Mouse (Mus musculus) lung, embryonic 16.5 days (tissue): Measurements from ENCODE around the gene Pde8a. TPM values are rescaled to one million over a fixed set of nuclear protein-coding genes. Genes with fewer than 3 reads are reported as not detected.

Experiments used
- ATAC-seq: fragments of 200-750 bp; cut with Nextera tagmentation; 2 replicates; pipeline ENCODE4 v1.8.0; 2017; ENCODE audit warnings: low read depth, mild to moderate bottlenecking, moderate library complexity
- H3K27ac ChIP-seq: fragments of 300-500 bp; sonication (generic); 2 replicates; pipeline ENCODE4 v1.5.1; 2014; ENCODE audit warnings: mild to moderate bottlenecking, control low read depth, low read length
- H3K27me3 ChIP-seq: fragments of 300-500 bp; sonication (generic); 2 replicates; pipeline ENCODE4 v1.6.1; 2014; ENCODE audit warnings: low read depth, low read length, mixed read lengths; ENCODE audit not compliant: control insufficient read depth, insufficient read depth
- H3K36me3 ChIP-seq: fragments of 300-500 bp; sonication (generic); 2 replicates; pipeline ENCODE4 v1.6.1; 2014; ENCODE audit warnings: low read length; ENCODE audit not compliant: control insufficient read depth, insufficient read depth
- H3K4me1 ChIP-seq: fragments of 300-500 bp; sonication (generic); replicated peaks from 2 replicates; pipeline ENCODE4 v1.6.1; 2014; ENCODE audit warnings: low read length, mixed read lengths; ENCODE audit not compliant: control insufficient read depth, insufficient read depth
- H3K4me2 ChIP-seq: fragments of 300-500 bp; sonication (generic); 2 replicates; pipeline ENCODE4 v1.6.1; 2014; ENCODE audit warnings: low read depth, low read length, control low read depth
- H3K4me3 ChIP-seq: fragments of 300-500 bp; sonication (generic); 2 replicates; pipeline ENCODE4 v1.5.1; 2014; ENCODE audit warnings: mild to moderate bottlenecking, low read length, control low read depth
- H3K9ac ChIP-seq: fragments of 300-500 bp; sonication (generic); 2 replicates; pipeline ENCODE4 v1.6.1; 2014; ENCODE audit warnings: low read length, control low read depth
- H3K9me3 ChIP-seq: fragments of 300-500 bp; sonication (generic); 2 replicates; pipeline ENCODE4 v1.6.1; 2016; ENCODE audit warnings: low read length; ENCODE audit not compliant: control insufficient read depth
- WGBS: fragments of 180-500 bp; shearing (Covaris S2); extraction: QIAGEN DNeasy Blood & Tissue Kit; methylation state at CpG from one replicate; pipeline ENCODE4 v1.1.7; 2014; 5-methylcytosine and 5-hydroxymethylcytosine counted together
- polyA plus RNA-seq: library from polyadenylated mRNA; unstranded; fragments of >200 nt; fragmentation: Nextera tagmentation; extraction: Ambion mirVana; gene quantifications from 2 replicates; pipeline ENCODE4 v1.2.1, GENCODE M21; 2015

The Pde8a gene
- polyA plus RNA-seq, 1 experiment from 2014 or later: 2.9 TPM

DNA sequence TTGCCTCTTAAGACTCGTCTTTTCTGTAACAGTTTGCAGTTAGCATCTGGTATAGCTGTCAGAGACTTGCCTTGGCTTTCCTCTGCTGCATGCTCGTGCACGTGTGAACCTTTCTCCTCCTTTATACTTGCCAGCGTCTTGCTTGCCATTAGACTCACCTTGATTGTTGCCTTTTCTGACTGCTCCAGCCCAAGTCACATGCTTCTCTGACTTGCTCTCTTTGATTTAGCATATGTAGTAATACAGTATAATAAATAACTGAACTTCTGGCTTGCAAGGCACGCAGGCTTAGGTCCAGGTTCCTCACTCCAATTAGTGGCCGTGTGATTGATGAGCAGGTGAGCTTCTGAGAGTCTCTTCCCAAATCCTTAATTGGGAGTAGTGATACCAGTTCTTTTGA lies 37.2 kb downstream of the Pde8a start:
- WGBS: 72% methylated on average over 6 of the region's 6 CpGs
- H3K9me3 ChIP-seq: no peaks in the 10 kb centered on the region
- H3K27ac ChIP-seq: no peak overlapping the region
- H3K36me3 ChIP-seq: no peaks in the 10 kb centered on the region
- H3K4me3 ChIP-seq: no peak overlapping the region
- no peak overlapping the region for H3K9ac ChIP-seq
- H3K4me2 ChIP-seq: no peak overlapping the region
- no peaks in the 10 kb centered on the region for H3K4me1 ChIP-seq
- no peaks in the 10 kb centered on the region for H3K27me3 ChIP-seq
- ATAC-seq: no peak

DNA sequence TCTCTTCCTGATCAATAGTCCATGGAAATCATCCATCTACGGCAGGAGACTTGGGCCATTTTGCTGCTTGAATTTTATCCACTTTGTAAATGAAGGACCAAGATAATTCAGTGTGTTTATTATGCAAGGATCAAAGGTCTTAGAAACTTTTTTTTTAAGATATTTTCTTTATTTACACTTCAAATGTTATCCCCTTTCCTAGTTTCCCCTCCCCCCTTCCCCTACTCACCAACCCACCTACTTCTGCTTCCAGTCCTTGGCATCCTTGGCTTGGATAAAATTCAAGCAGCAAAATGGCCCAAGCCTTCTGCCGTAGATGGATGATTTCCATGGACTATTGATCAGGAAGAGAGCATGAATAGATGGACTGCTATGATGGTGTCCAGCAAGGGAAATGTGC lies 38.1 kb downstream of the Pde8a start:
- H3K9me3 ChIP-seq: no peaks in the 10 kb centered on the region
- no peaks in the 10 kb centered on the region for H3K27me3 ChIP-seq
- no peak overlapping the region for H3K4me3 ChIP-seq
- H3K36me3 ChIP-seq: no peaks in the 10 kb centered on the region
- WGBS: 88% methylated on average over 2 of the region's 2 CpGs
- no peak overlapping the region for H3K9ac ChIP-seq
- H3K4me2 ChIP-seq: no peak overlapping the region
- no peak overlapping the region for H3K27ac ChIP-seq
- H3K4me1 ChIP-seq: no peaks in the 10 kb centered on the region
- no peak for ATAC-seq

DNA sequence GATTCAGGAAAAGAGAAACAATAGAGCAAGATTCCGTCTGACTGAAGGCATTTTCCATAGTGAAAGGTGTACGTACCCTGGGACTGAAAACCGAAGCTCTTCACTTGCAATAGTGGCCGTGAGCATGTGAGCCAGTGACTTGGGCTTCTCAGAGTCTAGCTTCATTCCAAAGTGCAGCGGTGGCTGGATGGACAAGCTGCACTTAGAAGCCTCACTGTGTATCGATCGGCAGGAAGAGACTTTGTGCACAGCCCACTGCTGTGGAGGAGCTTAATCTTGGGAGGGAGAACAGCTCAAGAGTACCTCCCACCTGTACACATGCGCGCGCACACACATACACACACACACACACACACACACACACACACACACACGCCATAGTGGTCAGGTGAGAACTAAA lies 39.9 kb downstream of the Pde8a start:
- no peak overlapping the region for H3K27ac ChIP-seq

DNA sequence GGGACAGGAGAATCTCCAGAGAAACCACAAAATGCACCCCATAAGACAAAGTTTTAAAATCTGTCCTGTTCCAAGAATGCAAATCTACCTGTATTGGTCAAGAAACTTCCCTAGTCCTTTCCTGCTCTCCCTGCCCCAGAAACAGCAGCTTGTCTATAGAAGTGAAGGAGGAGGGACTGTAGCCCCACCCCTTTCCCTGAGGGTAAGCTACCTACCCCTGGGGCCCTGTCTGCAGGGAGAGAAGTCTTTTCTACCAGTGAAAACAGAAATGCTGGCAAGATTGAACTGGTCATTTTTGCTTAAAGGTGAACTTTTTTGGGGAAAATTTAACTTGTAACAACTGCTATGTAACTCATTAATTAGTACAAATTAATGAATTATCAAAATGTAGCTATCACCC lies 41.2 kb downstream of the Pde8a start:
- Histone ChIP-seq H3K36me3 (no peaks in the 10 kb centered on the region), H3K4me2 (no peak overlapping the region), H3K4me1 (no peaks in the 10 kb centered on the region), H3K27me3 (no peaks in the 10 kb centered on the region), H3K27ac (no peak overlapping the region), H3K4me3 (no peak overlapping the region), H3K9me3 (no peaks in the 10 kb centered on the region), H3K9ac (no peak overlapping the region)
- ATAC-seq: no peak

More for the DNA sequence above, 39.9 kb downstream of the Pde8a start:
- 63% methylated on average over 11 of the region's 11 CpGs for WGBS
- Histone ChIP-seq H3K9ac (no peak overlapping the region), H3K36me3 (no peaks in the 10 kb centered on the region), H3K9me3 (no peaks in the 10 kb centered on the region), H3K4me3 (no peak overlapping the region), H3K4me1 (no peaks in the 10 kb centered on the region), H3K4me2 (no peak overlapping the region; the same call in 1 of the 2 replicates), H3K27me3 (no peaks in the 10 kb centered on the region)
- ATAC-seq: no peak

DNA sequence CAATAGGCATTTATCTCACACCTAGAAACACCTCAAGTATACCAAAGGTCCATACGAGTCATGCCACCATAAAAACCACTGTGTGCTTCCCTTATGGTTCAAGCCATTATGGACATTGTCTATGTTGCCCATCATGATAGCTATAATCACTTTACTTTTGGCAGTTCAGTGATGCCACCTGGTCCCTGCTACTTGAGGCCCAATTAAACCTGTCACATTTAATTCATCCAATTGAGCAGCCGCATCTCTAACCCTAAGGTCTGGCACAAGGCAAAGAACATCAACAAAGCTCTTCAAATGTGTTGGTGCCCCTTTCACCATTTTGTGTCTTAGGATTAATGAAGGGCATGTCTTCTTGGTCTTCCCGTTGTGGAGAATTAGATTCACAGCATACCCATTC lies 42.1 kb downstream of the Pde8a start:
- Histone ChIP-seq H3K4me2 (no peak overlapping the region), H3K4me1 (no peaks in the 10 kb centered on the region), H3K9me3 (no peaks in the 10 kb centered on the region), H3K4me3 (no peak overlapping the region), H3K27ac (no peak overlapping the region), H3K36me3 (no peaks in the 10 kb centered on the region), H3K9ac (no peak overlapping the region), H3K27me3 (no peaks in the 10 kb centered on the region)
- 84% methylated on average over 3 of the region's 3 CpGs for WGBS
- ATAC-seq: no peak

DNA sequence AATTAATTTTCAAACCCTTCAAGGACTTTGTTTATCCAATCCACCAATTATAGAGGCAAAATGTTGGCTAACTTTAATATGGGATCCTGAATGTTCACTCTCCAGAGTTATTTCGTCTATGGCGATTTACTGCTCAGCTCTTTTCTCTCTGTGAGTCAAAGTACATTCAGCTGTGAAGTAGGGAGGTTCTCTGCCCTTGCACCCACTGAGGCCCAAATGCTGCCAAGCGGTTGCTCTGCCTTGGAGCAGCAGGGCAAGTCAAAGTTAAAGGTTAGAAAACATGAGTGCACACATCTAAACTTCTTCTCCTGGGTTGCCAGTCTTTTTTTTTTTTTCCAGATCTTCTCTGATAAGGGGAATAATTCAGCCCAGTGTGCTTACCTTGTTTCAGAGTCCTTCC lies 43.4 kb downstream of the Pde8a start:
- Histone ChIP-seq H3K27ac (no peak overlapping the region), H3K36me3 (no peaks in the 10 kb centered on the region), H3K9ac (no peak overlapping the region), H3K4me2 (no peak overlapping the region), H3K9me3 (no peaks in the 10 kb centered on the region), H3K4me1 (peaks cover 4% of the 10 kb centered on the region; the same call in 1 of the 2 replicates), H3K27me3 (no peaks in the 10 kb centered on the region), H3K4me3 (no peak overlapping the region)
- 84% methylated on average over 3 of the region's 3 CpGs for WGBS
- no peak for ATAC-seq

DNA sequence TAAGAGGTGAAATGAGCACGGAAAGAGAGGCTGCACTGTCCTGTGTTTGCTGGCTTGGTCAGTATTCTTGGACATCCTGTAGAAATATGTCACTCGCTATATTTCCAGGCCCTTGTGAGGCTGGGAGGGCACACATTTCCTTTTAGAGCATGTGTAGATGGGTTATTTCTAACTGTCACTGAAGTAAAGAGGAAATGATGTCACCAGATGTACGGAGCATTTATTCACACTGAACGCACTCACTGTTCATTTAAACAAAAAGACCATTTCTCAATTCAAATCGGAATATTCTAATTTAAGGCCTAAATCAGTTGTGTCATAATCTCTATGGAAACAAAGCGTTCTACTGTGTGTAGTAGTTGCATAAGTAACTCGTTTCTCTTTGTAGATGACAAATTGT lies 48.2 kb downstream of the Pde8a start:
- 61% methylated on average over 7 of the region's 7 CpGs for WGBS
- no peak for ATAC-seq

DNA sequence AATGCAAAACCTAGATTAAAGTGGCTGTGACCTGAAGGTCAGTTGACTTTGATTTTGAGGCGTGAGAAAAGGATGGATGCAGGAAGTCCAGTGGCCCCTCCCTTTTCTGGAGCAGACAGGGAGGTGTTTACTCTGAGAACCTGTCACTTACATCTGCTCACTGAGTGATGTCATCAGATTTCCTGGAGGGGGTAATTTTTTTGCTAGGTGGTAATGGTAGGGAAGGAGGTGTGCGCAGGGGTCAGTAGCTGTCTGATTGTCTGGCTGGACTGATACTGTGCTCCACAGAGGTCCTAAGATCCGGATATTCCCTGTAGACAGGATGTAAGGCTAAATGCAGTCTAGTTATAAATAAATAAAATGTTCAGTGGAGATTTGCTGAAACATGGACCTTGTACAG lies 59.5 kb downstream of the Pde8a start:
- no peak overlapping the region for H3K4me2 ChIP-seq
- H3K36me3 ChIP-seq: no peaks in the 10 kb centered on the region
- no peaks in the 10 kb centered on the region for H3K4me1 ChIP-seq
- H3K9ac ChIP-seq: no peak overlapping the region
- 45% methylated on average over 3 of the region's 3 CpGs for WGBS
- ATAC-seq: no peak
- H3K4me3 ChIP-seq: no peak overlapping the region
- H3K9me3 ChIP-seq: no peaks in the 10 kb centered on the region
- H3K27ac ChIP-seq: no peak overlapping the region
- H3K27me3 ChIP-seq: no peaks in the 10 kb centered on the region

More for the DNA sequence above, 48.2 kb downstream of the Pde8a start:
- peaks cover 4% of the 10 kb centered on the region; the same call in 1 of the 2 replicates for H3K4me1 ChIP-seq
- H3K9me3 ChIP-seq: no peaks in the 10 kb centered on the region
- no peak overlapping the region for H3K27ac ChIP-seq
- H3K27me3 ChIP-seq: no peaks in the 10 kb centered on the region
- H3K9ac ChIP-seq: no peak overlapping the region
- H3K4me3 ChIP-seq: no peak overlapping the region
- no peaks in the 10 kb centered on the region for H3K36me3 ChIP-seq
- no peak overlapping the region for H3K4me2 ChIP-seq

DNA sequence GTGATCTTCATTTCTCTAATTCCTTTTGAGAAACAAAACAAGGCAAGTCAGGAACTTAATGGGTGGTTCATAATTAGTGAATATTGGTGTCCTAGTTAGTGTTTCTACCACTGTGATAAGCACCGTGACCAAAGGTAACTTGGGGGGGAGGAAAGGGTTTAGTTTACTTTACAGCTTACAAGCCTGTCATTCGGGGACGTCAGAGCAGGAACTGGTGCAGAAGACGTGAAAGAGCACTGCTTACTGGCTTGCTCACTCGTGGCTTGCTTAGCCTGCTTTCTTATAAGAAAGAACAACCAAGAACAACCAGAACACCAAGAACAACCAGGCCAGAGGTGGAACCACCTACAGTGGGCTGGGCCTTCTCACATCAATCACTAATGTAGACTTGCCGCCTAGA lies 65.6 kb downstream of the Pde8a start:
- ATAC-seq: no peak

DNA sequence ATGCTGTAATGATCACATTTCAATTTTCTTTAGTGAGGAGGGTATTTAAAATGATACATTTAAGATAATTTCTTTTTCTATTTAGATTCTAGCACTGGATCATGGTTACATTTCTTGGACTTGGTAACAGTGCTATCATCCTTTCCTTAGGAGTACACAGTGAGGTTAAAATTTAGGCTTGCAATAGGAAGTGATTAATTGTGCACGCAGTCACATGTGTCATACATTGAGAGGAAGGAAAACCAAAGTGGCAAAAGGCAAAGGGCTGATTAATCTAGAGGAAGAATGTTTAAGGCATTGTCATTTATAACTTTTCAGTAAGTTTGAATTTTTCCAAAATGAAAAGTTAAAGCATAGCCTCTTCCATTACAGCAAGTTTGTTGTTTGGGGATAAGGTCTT lies 67.8 kb downstream of the Pde8a start:
- no peak for ATAC-seq
- Histone ChIP-seq H3K9ac (no peak overlapping the region), H3K4me1 (no peaks in the 10 kb centered on the region), H3K4me2 (no peak overlapping the region), H3K27ac (no peak overlapping the region), H3K4me3 (no peak overlapping the region), H3K36me3 (no peaks in the 10 kb centered on the region), H3K9me3 (no peaks in the 10 kb centered on the region), H3K27me3 (no peaks in the 10 kb centered on the region)
- WGBS: 72% methylated on average over 1 of the region's 1 CpGs

More for the DNA sequence above, 65.6 kb downstream of the Pde8a start:
- no peak overlapping the region for H3K27ac ChIP-seq
- no peaks in the 10 kb centered on the region for H3K36me3 ChIP-seq
- no peaks in the 10 kb centered on the region for H3K4me1 ChIP-seq
- no peaks in the 10 kb centered on the region for H3K27me3 ChIP-seq
- H3K9ac ChIP-seq: no peak overlapping the region
- no peak overlapping the region for H3K4me2 ChIP-seq
- H3K4me3 ChIP-seq: no peak overlapping the region
- WGBS: 61% methylated on average over 6 of the region's 6 CpGs
- H3K9me3 ChIP-seq: no peaks in the 10 kb centered on the region
